Mouse (Mus musculus) megakaryocyte progenitor cell, adult 5-6 weeks (primary cell): ENCODE measurements around the gene Prkar2b. TPM values are rescaled to one million over a fixed set of nuclear protein-coding genes. Genes with fewer than 3 reads are reported as not detected.

Source experiments
- ATAC-seq: replicated peaks from 2 replicates; pipeline ENCODE4 v1.8.0; 2016; ENCODE audit warnings: mild to moderate bottlenecking, moderate TSS enrichment, inconsistent platforms; ENCODE audit not compliant: poor library complexity
- total RNA-seq, 2 experiments: library from RNA; stranded (forward) in 1 of 2; stranded (reverse) in 1 of 2; fragments of 157-497, 149-512 nt in 1 of 2; fragments of 200-1000 nt in 1 of 2; gene quantifications; 2 replicates each; pipeline versions ENCODE4 v1.2.3 to v1.2.4; 2015 to 2017

Gene Prkar2b
- total RNA-seq, 2 experiments from 2014 or later = 77.3 to 99.4 TPM

DNA sequence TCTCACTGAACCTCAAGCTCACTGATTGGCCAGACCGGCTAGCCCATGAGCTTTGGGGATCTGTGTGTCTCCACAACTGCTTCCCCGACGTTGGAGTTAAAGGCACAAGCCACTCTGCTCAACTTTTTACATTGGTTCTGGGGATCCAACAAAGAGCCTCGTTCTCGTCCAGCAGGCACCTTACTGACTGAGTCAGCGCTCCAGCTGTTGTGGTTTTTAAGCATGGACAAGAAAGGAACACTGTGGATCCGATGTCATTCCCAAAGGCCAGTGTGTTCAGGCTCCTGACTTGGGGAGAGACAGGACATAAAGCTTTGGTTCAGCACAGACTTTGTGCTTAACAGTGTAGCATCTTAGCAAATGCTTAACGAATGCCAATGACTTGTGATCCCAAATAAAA, 89.5 kb downstream of the Prkar2b start:
- ATAC-seq = no peak

- no peak for ATAC-seq
These were observed 92.0 kb downstream of the Prkar2b start for GRCm38 (mm10) chr12:31969111-31969510.

DNA sequence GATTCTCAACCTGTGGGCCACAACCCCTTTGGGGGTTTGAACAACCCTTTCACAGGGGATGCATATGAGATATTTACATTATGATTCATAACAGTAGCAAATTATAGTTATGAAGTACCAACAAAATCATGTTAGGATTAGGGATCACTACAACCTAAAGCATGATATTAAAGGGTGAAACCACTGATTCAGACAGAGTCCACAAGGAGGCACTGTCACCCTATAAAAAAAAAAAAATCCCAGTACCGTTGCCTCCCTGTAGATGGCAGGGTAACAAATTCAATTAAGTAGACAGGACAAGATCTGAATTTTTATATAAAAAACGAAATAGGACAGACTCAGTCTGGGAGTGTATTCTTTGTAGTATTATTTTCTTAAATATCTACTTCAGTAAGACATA, 93.6 kb downstream of the Prkar2b start:
- ATAC-seq = peak; percentile 79

DNA sequence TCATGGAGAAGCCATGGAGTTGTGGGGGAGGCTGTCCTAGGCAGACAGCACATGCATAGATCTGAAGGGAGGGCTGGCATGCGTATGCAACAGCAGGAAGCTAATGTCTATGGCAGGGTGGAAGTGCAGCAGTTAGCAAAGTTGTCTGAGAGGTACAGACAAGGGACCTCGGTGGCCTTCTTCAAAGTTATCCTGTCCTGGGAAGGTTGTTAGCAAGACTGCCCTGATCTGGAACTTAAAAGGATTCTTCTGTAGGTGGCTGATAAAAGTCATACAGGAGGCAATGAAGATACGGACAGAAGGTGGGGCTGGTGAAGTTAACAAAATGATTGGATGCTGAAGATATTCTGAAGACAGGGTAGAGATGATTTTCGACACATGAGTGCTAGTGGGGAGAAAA, 94.7 kb downstream of the Prkar2b start:
- peak; percentile 78 for ATAC-seq

DNA sequence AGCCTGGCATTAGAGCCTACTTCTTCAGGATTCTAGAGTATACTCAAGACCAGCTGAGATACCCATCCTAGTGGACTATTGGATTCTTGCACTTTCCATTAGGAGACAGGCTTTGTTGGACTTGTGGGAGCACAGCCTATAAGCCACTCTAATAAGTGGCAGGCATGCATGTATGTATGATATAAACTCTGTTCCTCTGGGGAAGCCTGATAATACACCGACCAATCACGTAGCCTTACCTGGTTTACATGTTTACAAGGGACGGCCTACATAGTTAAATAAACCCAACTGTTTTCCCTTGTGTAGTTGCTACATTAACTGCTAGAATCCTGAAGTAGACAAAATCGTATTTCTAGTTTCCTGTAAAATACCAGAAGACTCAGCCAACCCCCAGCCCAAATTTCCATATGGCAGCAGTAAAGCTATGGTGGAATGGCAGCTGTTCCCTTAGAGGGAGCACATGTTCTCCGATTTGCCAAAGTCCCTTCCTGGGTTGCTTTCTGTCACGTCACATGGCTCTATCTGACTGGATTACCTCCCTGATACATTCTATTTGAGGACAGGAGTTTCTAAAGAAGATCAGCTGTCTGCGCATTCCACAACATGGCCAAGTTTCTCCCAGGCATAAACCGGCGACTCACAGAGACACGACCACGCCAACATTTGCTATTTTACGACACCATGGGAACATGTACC, 95.4 kb downstream of the Prkar2b start:
- ATAC-seq = peak; percentile 58

GRCm38 (mm10) chr12:31964074-31964473, 97.0 kb downstream of the Prkar2b start:
- no peak for ATAC-seq

DNA sequence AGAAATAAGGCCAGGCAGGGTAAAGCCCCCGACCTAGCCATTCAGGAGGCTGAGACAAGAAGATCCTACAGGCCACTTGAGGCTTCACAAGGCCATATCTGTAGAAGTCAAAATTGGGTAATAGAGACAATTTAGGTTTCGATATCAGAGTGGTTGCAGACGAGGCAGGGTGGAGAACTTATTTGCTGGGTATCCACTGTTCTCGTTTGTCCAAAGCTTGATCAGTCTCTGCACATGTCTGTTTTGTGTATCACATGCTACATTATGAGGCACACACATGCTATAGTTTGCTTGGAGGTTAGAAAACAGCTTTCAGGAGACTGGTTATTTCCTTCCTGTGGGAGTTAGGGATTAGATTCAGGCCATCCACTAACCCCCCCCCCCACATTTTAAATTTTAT, 105.3 kb downstream of the Prkar2b start:
- peak; percentile 50 for ATAC-seq

DNA sequence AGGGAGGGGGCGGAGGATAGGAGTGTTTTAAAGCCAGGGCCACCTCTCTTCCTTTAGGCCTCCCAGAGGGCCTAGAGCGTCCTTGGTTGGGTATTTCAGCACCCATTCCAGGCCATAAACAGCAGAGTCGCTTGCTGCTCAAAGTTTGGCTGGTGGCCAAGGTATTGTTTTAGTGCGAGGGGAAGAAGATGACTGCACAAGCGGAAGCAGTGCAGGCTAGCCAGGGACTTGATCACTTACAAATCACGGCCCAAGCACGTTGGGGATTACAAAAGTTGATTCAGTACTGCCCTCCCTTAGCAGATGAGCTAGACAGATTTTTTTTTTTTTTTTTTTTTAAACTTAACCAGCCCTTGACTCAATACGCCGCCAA, 110.5 kb downstream of the Prkar2b start:
- ATAC-seq = no peak

GRCm38 (mm10) chr12:31949759-31950658, 111.1 kb downstream of the Prkar2b start, which contains the start of gene Hbp1:
TSS of gene Hbp1 (minus strand) at chr12:31950535.
- ATAC-seq = peak; percentile 83

GRCm38 (mm10) chr12:31949193-31949741, 111.8 kb downstream of the Prkar2b start:
- peak; percentile 53 for ATAC-seq

GRCm38 (mm10) chr12:31948101-31949000, 112.7 kb downstream of the Prkar2b start:
- ATAC-seq = no peak

- ATAC-seq = no peak
These were observed 113.6 kb downstream of the Prkar2b start for GRCm38 (mm10) chr12:31947476-31947875.

- no peak for ATAC-seq
These were observed 116.7 kb downstream of the Prkar2b start for GRCm38 (mm10) chr12:31944405-31944804.

GRCm38 (mm10) chr12:31943020-31943654, 118.0 kb downstream of the Prkar2b start:
- ATAC-seq = peak; percentile 89

DNA sequence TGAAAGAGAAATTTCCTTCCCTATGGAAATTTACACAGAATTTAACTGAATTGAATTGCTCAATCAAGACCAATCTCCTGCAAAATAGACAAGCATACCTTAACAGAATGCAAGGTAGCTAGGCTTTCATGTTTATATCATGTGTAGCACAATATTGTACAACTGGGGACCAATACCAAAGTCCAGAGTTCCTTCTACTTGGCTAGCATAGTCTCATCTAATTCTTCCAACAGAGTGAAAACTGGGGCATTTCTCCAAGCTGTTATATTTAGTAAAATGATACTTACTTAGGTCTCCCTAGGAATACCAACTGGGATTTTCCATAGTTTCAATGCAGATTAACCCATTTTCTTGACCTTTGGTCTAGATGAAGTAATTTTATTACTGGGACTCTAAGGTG, 122.1 kb downstream of the Prkar2b start:
- no peak for ATAC-seq

DNA sequence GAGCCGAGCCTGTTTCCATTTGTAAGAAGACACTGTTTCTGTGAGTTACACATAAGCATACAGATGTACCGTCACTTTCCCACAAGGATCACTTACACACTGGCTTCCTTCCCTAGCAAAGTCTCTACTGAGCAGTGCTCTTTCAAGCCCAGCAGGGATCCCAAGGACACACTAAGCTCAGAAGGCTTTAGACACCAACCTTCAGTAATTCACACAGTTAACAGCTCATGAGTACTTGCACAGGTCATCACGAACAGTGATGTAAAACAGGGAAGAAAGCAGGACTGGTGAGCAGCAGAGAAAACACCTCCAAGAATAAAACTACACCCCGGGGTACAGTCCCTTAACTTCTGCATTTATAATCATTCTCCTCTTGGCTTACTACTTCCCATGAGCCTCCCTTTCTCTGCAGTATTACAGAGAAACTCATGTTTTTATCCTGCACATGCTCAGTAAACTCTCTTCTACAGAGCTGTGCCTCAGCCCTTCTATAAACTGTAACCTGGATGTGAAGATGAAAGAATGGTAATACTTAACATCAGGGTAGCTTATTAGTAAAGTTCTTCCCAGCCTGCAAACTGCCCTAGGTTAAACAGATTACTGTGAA, 122.6 kb downstream of the Prkar2b start:
- no peak for ATAC-seq

DNA sequence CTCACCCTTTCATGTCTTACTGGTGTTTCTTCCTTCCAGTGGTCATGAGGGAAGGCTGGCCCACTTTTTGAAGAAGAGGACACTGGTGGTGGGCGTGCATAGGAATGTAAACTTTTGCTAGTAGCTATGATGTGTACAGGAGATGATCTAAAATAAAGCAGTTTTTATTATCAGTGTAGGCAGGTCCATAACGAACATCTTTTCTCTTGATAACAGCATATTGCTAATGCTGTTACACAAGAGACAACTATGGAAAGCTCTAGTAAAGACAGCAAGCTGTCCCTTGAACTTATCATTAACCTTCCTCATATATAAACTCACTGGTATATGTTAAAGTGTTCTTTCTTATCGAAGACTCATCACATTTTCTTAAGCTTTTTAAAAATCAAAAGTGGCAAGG, 123.5 kb downstream of the Prkar2b start:
- peak; percentile 48; the same call in 1 of the 2 replicates for ATAC-seq

- ATAC-seq = no peak
These were observed 124.3 kb downstream of the Prkar2b start for GRCm38 (mm10) chr12:31936657-31937300.

DNA sequence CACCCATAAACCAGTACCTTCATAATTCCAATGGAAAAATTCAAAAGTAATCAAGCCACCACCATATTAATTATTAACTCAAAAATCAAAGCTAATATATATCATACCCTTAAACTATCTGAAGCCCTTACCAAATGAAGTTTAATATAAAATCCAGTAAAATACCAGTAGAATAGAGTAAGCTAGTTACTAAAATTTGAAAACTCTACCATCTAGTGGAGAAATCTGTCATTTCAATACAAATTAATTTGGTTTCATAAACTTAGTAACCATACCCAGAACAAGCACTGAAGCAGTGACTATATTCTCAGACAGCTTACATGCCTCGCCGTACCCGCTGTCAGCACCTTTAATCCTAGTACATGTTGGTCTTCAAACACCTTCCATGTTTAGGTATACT, 129.3 kb downstream of the Prkar2b start:
- no peak for ATAC-seq
